Mouse (Mus musculus): Measurements from ENCODE around the gene 1700025B11Rik. TPM values are rescaled to one million over a fixed set of nuclear protein-coding genes. Genes with fewer than 3 reads are reported as not detected.

1700025B11Rik gene
- not detected for total RNA-seq (2023)

GRCm38 (mm10) chr15:77561792-77562191 lies at the start of gene 1700025B11Rik:
Gene 1700025B11Rik, minus strand, starts transcription at chr15:77561892.

GRCm38 (mm10) chr15:77598958-77599357 lies 37.3 kb upstream of the 1700025B11Rik start, which contains the start of gene Gm36245:
Gene Gm36245, plus strand, starts transcription at chr15:77599258.

GRCm38 (mm10) chr15:77595961-77596360 lies 34.3 kb upstream of the 1700025B11Rik start, which contains the start of gene Apol10b:
Gene Apol10b, minus strand, starts transcription at chr15:77596125.

GRCm38 (mm10) chr15:77533216-77533615 lies 28.5 kb downstream of the 1700025B11Rik start, which contains the start of gene Apol7c:
Gene Apol7c, minus strand, starts transcription at chr15:77533316.

Other genes starting within 250 kb of the 1700025B11Rik start
- gene Apol7a, start 162.8 kb downstream of the 1700025B11Rik start, total RNA-seq (2023), result not detected
- not detected for gene Apol9a, start 150.8 kb downstream of the 1700025B11Rik start, total RNA-seq (2023)
- gene Apol7b, start 114.4 kb downstream of the 1700025B11Rik start, total RNA-seq (2023), result not detected
- gene Apol10a, start 84.8 kb downstream of the 1700025B11Rik start, total RNA-seq (2023), result not detected
- gene Apol11a, start 53.6 kb downstream of the 1700025B11Rik start, total RNA-seq (2023), result not detected
- gene Apol7c, start 28.6 kb downstream of the 1700025B11Rik start, total RNA-seq (2023), result not detected
- not detected for gene Apol10b, start 34.2 kb upstream of the 1700025B11Rik start, total RNA-seq (2023)
- not detected for gene Gm36245, start 37.4 kb upstream of the 1700025B11Rik start, total RNA-seq (2023)
- gene Apol11b, start 81.4 kb upstream of the 1700025B11Rik start, total RNA-seq (2023), result not detected
- under 1 TPM in 1 of 2 experiments, not detected in 1; 0.41 TPM for gene Apol7e, start 137.0 kb upstream of the 1700025B11Rik start, total RNA-seq (2023)
- not detected for gene Apol9b, start 167.1 kb upstream of the 1700025B11Rik start, total RNA-seq (2023)
- 10 to 100 TPM; 10.8 to 14.3 TPM for gene Apol8, start 195.1 kb upstream of the 1700025B11Rik start, total RNA-seq (2023)